Mouse (Mus musculus) left cerebral cortex, postnatal 25 days (tissue): Measurements from ENCODE around the gene Cacna1e. TPM values are rescaled to one million over a fixed set of nuclear protein-coding genes. Genes with fewer than 3 reads are reported as not detected.
A peak's percentile ranks its signal among the peaks of the same experiment; 100 is the strongest.

Source experiments
- DNase-seq, 2 experiments: peaks; one replicate each; pipeline ENCODE4 v3.0.0; 2022; ENCODE audit warnings: low spot score in 2 of 2, mixed read lengths in 1 of 2
- intact Hi-C: fragments of 180-260 bp; cut with DNase I; formaldehyde crosslinking; loops from one replicate; pipeline ENCODE4 v1.15.1; 2025
- total RNA-seq, 2 experiments: library from RNA; stranded (reverse); gene quantifications; 2 replicates each; pipeline ENCODE4 v1.2.3; 2021

Gene Cacna1e
- total RNA-seq, 2 experiments from 2014 or later, result 158 to 175 TPM

GRCm38 (mm10) chr1:154579929-154580328, 304.4 kb downstream of the Cacna1e start:
- intact Hi-C loops, result no loop called here

GRCm38 (mm10) chr1:154578748-154579147, 305.6 kb downstream of the Cacna1e start:
- no peak for DNase-seq
- intact Hi-C loops, result no loop called here

More at GRCm38 (mm10) chr1:154579929-154580328, 304.4 kb downstream of the Cacna1e start:
- no peak for DNase-seq

- DNase-seq, result peak in 1 of 2 experiments; percentile 83
- intact Hi-C loops, result no loop called here
Measured at GRCm38 (mm10) chr1:154576418-154576817, 307.9 kb downstream of the Cacna1e start.

GRCm38 (mm10) chr1:154566026-154566425, 318.3 kb downstream of the Cacna1e start:
- intact Hi-C loops, result no loop called here
- DNase-seq, result peak in 1 of 2 experiments; percentile 17

- peak in 1 of 2 experiments; percentile 25 for DNase-seq
- intact Hi-C loops, result no loop called here
Measured at GRCm38 (mm10) chr1:154555811-154556210, 328.5 kb downstream of the Cacna1e start.

GRCm38 (mm10) chr1:154553132-154553531, 331.2 kb downstream of the Cacna1e start:
- intact Hi-C loops, result no loop called here
- DNase-seq, result peak in 1 of 2 experiments; percentile 43

- DNase-seq, result no peak
Measured at GRCm38 (mm10) chr1:154537445-154537844, 346.9 kb downstream of the Cacna1e start.

GRCm38 (mm10) chr1:154536763-154537162, 347.5 kb downstream of the Cacna1e start:
- intact Hi-C loops, result no loop called here
- DNase-seq, result no peak

More at GRCm38 (mm10) chr1:154537445-154537844, 346.9 kb downstream of the Cacna1e start:
- intact Hi-C loops, result no loop called here

- peak; percentile 47 to 89 for DNase-seq
- intact Hi-C loops, result no loop called here
Measured at GRCm38 (mm10) chr1:154532987-154533940, 351.0 kb downstream of the Cacna1e start.

- intact Hi-C loops, result no loop called here
- DNase-seq, result peak in 1 of 2 experiments; percentile 44
Measured at GRCm38 (mm10) chr1:154529666-154530065, 354.6 kb downstream of the Cacna1e start.

GRCm38 (mm10) chr1:154528803-154529202, 355.5 kb downstream of the Cacna1e start:
- intact Hi-C loops, result no loop called here
- peak in 1 of 2 experiments; percentile 39 for DNase-seq

GRCm38 (mm10) chr1:154520715-154521114, 363.6 kb downstream of the Cacna1e start:
- intact Hi-C loops, result no loop called here
- no peak for DNase-seq

- intact Hi-C loops, result no loop called here
Measured at GRCm38 (mm10) chr1:154515350-154515749, 369.0 kb downstream of the Cacna1e start.

GRCm38 (mm10) chr1:154511736-154512135, 372.6 kb downstream of the Cacna1e start:
- intact Hi-C loops, result no loop called here
- DNase-seq, result no peak

More at GRCm38 (mm10) chr1:154515350-154515749, 369.0 kb downstream of the Cacna1e start:
- no peak for DNase-seq

- intact Hi-C loops, result no loop called here
- peak in 1 of 2 experiments; percentile 23 for DNase-seq
Measured at GRCm38 (mm10) chr1:154504005-154504404, 380.3 kb downstream of the Cacna1e start.

- no peak for DNase-seq
Measured at GRCm38 (mm10) chr1:154500869-154501268, 383.4 kb downstream of the Cacna1e start.

GRCm38 (mm10) chr1:154500187-154500866, 384.0 kb downstream of the Cacna1e start:
- peak; percentile 49 to 79 for DNase-seq
- intact Hi-C loops, result no loop called here

More at GRCm38 (mm10) chr1:154500869-154501268, 383.4 kb downstream of the Cacna1e start:
- intact Hi-C loops, result no loop called here

- intact Hi-C loops, result no loop called here
- peak in 1 of 2 experiments; percentile 51 for DNase-seq
Measured at GRCm38 (mm10) chr1:154498821-154499220, 385.5 kb downstream of the Cacna1e start.

GRCm38 (mm10) chr1:154491071-154491470, 393.2 kb downstream of the Cacna1e start:
- intact Hi-C loops, result no loop called here
- peak in 1 of 2 experiments; percentile 61 for DNase-seq

- peak in 1 of 2 experiments; percentile 77 for DNase-seq
- intact Hi-C loops, result no loop called here
Measured at GRCm38 (mm10) chr1:154476671-154477070, 407.6 kb downstream of the Cacna1e start.
